Mouse (Mus musculus): ENCODE measurements around the gene Tmtc2.

DNA sequence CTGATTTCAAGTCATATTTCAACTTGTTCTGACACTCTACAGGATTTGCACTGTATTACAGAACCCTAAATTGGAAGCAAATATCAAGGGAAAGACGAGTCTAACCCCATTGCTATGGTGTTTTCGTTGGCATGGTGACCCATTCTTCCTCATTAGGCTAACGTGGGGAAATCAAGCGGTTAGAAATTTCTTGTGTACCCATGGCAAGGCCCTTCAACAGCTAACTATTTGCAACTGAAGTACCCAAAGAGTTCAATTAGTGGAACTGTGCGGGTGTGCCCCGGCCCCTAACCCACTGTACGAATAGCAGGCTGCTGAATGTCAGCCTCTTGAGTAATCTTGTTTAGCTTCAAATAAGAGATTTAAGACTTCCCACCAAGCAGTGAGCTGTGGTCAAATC, 193.7 kb downstream of the Tmtc2 start:
- TF ChIP-seq POLR2A (IDR thresholded peaks at IDR 0.05; ENCODE audit: low read depth, low read length) (no peak), CTCF (IDR thresholded peaks at IDR 0.05; ENCODE audit: extremely low read depth, insufficient read length, insufficient replicate concordance, low read depth, low read length) (no peak)

Measured in small intestine, adult 2 months (tissue).